Mouse (Mus musculus) heart, embryonic 13.5 days (tissue): ENCODE measurements around the gene Erbb3. TPM values are rescaled to one million over a fixed set of nuclear protein-coding genes. Genes with fewer than 3 reads are reported as not detected.

Experiments
- ATAC-seq: fragments of 200-750 bp; cut with Nextera tagmentation; 2 replicates; pipeline ENCODE4 v1.8.0; 2017; ENCODE audit warnings: moderate TSS enrichment; ENCODE audit not compliant: insufficient number of reproducible peaks, low FRiP score, low TSS enrichment; ENCODE audit errors: extremely low read depth
- H3K27ac ChIP-seq: fragments of 300-500 bp; sonication (generic); replicated peaks from 2 replicates; pipeline ENCODE4 v1.5.1; 2015; ENCODE audit warnings: moderate library complexity, mild to moderate bottlenecking, inconsistent platforms
- H3K27me3 ChIP-seq: fragments of 300-500 bp; sonication (generic); replicated peaks from 2 replicates; pipeline ENCODE4 v1.6.1; 2015; ENCODE audit warnings: mild to moderate bottlenecking, inconsistent platforms
- H3K36me3 ChIP-seq: fragments of 300-500 bp; sonication (generic); 2 replicates; pipeline ENCODE4 v1.6.1; 2015; ENCODE audit warnings: mild to moderate bottlenecking, inconsistent platforms
- H3K4me1 ChIP-seq: fragments of 300-500 bp; sonication (generic); 2 replicates; pipeline ENCODE4 v1.6.1; 2015; ENCODE audit warnings: inconsistent platforms
- H3K4me2 ChIP-seq: fragments of 300-500 bp; sonication (generic); 2 replicates; pipeline ENCODE4 v1.6.1; 2015; ENCODE audit warnings: inconsistent platforms, mild to moderate bottlenecking, moderate library complexity
- H3K4me3 ChIP-seq: fragments of 300-500 bp; sonication (generic); 2 replicates; pipeline ENCODE4 v1.5.1; 2015; ENCODE audit warnings: moderate library complexity, mild to moderate bottlenecking, inconsistent platforms
- H3K9ac ChIP-seq: fragments of 300-500 bp; sonication (generic); 2 replicates; pipeline ENCODE4 v1.6.1; 2015; ENCODE audit warnings: inconsistent platforms, mild to moderate bottlenecking, moderate library complexity
- H3K9me3 ChIP-seq: fragments of 300-500 bp; sonication (generic); 2 replicates; pipeline ENCODE4 v1.6.1; 2016; ENCODE audit warnings: inconsistent platforms
- WGBS: fragments of 180-500 bp; shearing (Covaris S2); methylation state at CpG from one replicate; pipeline ENCODE4 v1.1.7; 2015; ENCODE audit warnings: mixed read lengths; 5-methylcytosine and 5-hydroxymethylcytosine counted together
- microRNA-seq: library from miRNA; unstranded; fragments of <30 nt; microRNA quantifications from one replicate; pipeline ENCODE4, GENCODE M21; 2016
- polyA plus RNA-seq: library from polyadenylated mRNA; unstranded; fragments of >200 nt; fragmentation: Nextera tagmentation; extraction: Ambion mirVana; gene quantifications from 2 replicates; pipeline ENCODE4 v1.2.1, GENCODE M21; 2015

Erbb3 gene
- polyA plus RNA-seq, 1 experiment from 2014 or later, result 3.7 TPM

GRCm38 (mm10) chr10:128524732-128525662 lies 64.5 kb downstream of the Erbb3 start:
- WGBS, result under 1% methylated on average over 58 of the region's 58 CpGs
- Histone ChIP-seq H3K4me3 (peak overlapping the region; percentile 77), H3K4me2 (peak overlapping the region; percentile 89), H3K9ac (peak overlapping the region; percentile 88), H3K36me3 (peaks cover 31% of the 10 kb centered on the region), H3K27me3 (no peaks in the 10 kb centered on the region), H3K27ac (peak overlapping the region; percentile 73), H3K9me3 (no peaks in the 10 kb centered on the region), H3K4me1 (peaks cover 18% of the 10 kb centered on the region)
- ATAC-seq, result peak; percentile 3; the same call in 1 of the 2 replicates

GRCm38 (mm10) chr10:128524111-128524731 lies 65.2 kb downstream of the Erbb3 start:
- Histone ChIP-seq H3K27ac (peak overlapping the region; percentile 73; the same call in 1 of the 2 replicates), H3K4me1 (peaks cover 18% of the 10 kb centered on the region), H3K9me3 (no peaks in the 10 kb centered on the region), H3K4me3 (peak overlapping the region; percentile 77), H3K9ac (peak overlapping the region; percentile 88), H3K4me2 (peak overlapping the region; percentile 89), H3K36me3 (peaks cover 38% of the 10 kb centered on the region), H3K27me3 (no peaks in the 10 kb centered on the region)
- WGBS, result 25% methylated on average over 11 of the region's 11 CpGs
- ATAC-seq, result no peak

DNA sequence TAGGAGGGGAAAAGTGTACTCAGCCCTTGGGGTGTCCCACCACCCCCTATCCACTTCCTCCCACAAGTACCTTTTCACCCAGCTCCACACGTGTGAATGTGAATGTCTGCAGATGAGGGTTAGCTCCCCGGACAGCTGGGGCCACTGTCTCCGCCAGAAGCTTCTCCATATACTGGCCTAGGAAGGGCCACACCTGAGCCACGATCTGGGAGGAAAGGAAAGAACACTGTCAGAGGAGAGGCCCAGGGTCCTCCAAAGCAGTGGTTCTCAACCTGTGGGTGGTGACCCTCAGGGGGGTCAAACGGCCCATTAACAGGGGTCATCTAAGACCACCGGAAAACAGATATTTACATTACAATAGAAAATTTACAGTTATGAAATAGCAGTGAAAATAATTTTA lies 67.1 kb downstream of the Erbb3 start:
- 80% methylated on average over 6 of the region's 6 CpGs for WGBS
- Histone ChIP-seq H3K9me3 (no peaks in the 10 kb centered on the region), H3K4me3 (no peak overlapping the region), H3K4me1 (peaks cover 18% of the 10 kb centered on the region), H3K9ac (no peak overlapping the region), H3K27me3 (peaks cover 3% of the 10 kb centered on the region), H3K27ac (no peak overlapping the region), H3K4me2 (no peak overlapping the region), H3K36me3 (peaks cover 55% of the 10 kb centered on the region)
- no peak for ATAC-seq

GRCm38 (mm10) chr10:128520591-128520990 lies 68.9 kb downstream of the Erbb3 start:
- Histone ChIP-seq H3K4me1 (peaks cover 12% of the 10 kb centered on the region), H3K9ac (no peak overlapping the region), H3K27me3 (peaks cover 16% of the 10 kb centered on the region), H3K4me2 (no peak overlapping the region), H3K27ac (no peak overlapping the region), H3K36me3 (peaks cover 73% of the 10 kb centered on the region), H3K4me3 (no peak overlapping the region), H3K9me3 (no peaks in the 10 kb centered on the region)
- no peak for ATAC-seq
- 81% methylated on average over 16 of the region's 16 CpGs for WGBS

- ATAC-seq, result no peak
Measured at GRCm38 (mm10) chr10:128518833-128519232, 70.6 kb downstream of the Erbb3 start.

More at GRCm38 (mm10) chr10:128518833-128519232, 70.6 kb downstream of the Erbb3 start:
- Histone ChIP-seq H3K4me3 (no peak overlapping the region), H3K9ac (no peak overlapping the region), H3K27me3 (peaks cover 16% of the 10 kb centered on the region), H3K9me3 (no peaks in the 10 kb centered on the region), H3K4me1 (peaks cover 3% of the 10 kb centered on the region), H3K36me3 (peaks cover 87% of the 10 kb centered on the region), H3K27ac (no peak overlapping the region), H3K4me2 (no peak overlapping the region)
- WGBS, result 75% methylated on average over 7 of the region's 7 CpGs

Small RNA genes lying within 50 kb of the gene (microRNA-seq; reads per million reads assigned to microRNA genes)
- gene Gm47275 (not detected), gene Mir6917 (not detected)

Other genes with a start within 250 kb of the Erbb3 start
- 11.8 and 12.6 TPM in 2 replicates for gene Coq10a, start 220.7 kb downstream of the Erbb3 start, polyA plus RNA-seq
- gene Ankrd52, start 212.5 kb downstream of the Erbb3 start, polyA plus RNA-seq, result 8.8 and 9.4 TPM in 2 replicates
- gene Slc39a5, start 188.4 kb downstream of the Erbb3 start, polyA plus RNA-seq, result 0.12 and 1.5 TPM in 2 replicates
- 58.0 and 63.9 TPM in 2 replicates for gene Nabp2, start 178.2 kb downstream of the Erbb3 start, polyA plus RNA-seq
- gene Rnf41, start 178.0 kb downstream of the Erbb3 start, polyA plus RNA-seq, result 26.8 and 27.0 TPM in 2 replicates
- 55.2 and 57.1 TPM in 2 replicates for gene Smarcc2, start 130.4 kb downstream of the Erbb3 start, polyA plus RNA-seq
- 1,202 and 1,344 TPM in 2 replicates for gene Myl6, start 95.5 kb downstream of the Erbb3 start, polyA plus RNA-seq
- gene Myl6b, start 91.0 kb downstream of the Erbb3 start, polyA plus RNA-seq, result 3.2 and 4.5 TPM in 2 replicates
- gene Esyt1, start 63.8 kb downstream of the Erbb3 start, polyA plus RNA-seq, result 17.2 and 17.3 TPM in 2 replicates
- 7.6 and 9.4 TPM in 2 replicates for gene Zc3h10, start 41.9 kb downstream of the Erbb3 start, polyA plus RNA-seq
- gene Rpl41, start 40.3 kb downstream of the Erbb3 start, polyA plus RNA-seq, result 2,656 and 2,881 TPM in 2 replicates
- gene Pa2g4, start 23.7 kb downstream of the Erbb3 start, polyA plus RNA-seq, result 125 and 136 TPM in 2 replicates
- 455 and 482 TPM in 2 replicates for gene Rps26, start 37.1 kb upstream of the Erbb3 start, polyA plus RNA-seq
- 1.3 TPM in 2 replicates for gene Ikzf4, start 56.3 kb upstream of the Erbb3 start, polyA plus RNA-seq
- gene Suox, start 84.4 kb upstream of the Erbb3 start, polyA plus RNA-seq, result 11.1 and 12.4 TPM in 2 replicates
- 60.4 and 62.1 TPM in 2 replicates for gene Rab5b, start 106.6 kb upstream of the Erbb3 start, polyA plus RNA-seq
- gene Pmel, start 114.5 kb upstream of the Erbb3 start, polyA plus RNA-seq, result 1.6 and 2.6 TPM in 2 replicates
- 86.6 and 92.0 TPM in 2 replicates for gene Cdk2, start 115.4 kb upstream of the Erbb3 start, polyA plus RNA-seq
- 4.8 and 5.0 TPM in 2 replicates for gene Dgka, start 155.2 kb upstream of the Erbb3 start, polyA plus RNA-seq
- gene Pym1, start 158.2 kb upstream of the Erbb3 start, polyA plus RNA-seq, result 22.1 and 22.7 TPM in 2 replicates
- gene Mmp19, start 201.3 kb upstream of the Erbb3 start, polyA plus RNA-seq, result 0.87 and 1.1 TPM in 2 replicates
- 35.3 and 38.8 TPM in 2 replicates for gene Dnajc14, start 214.4 kb upstream of the Erbb3 start, polyA plus RNA-seq
- gene Tmem198b, start 214.7 kb upstream of the Erbb3 start, polyA plus RNA-seq, result 18.7 and 19.0 TPM in 2 replicates
- 164 and 175 TPM in 2 replicates for gene Sarnp, start 227.7 kb upstream of the Erbb3 start, polyA plus RNA-seq
- 47.2 and 50.0 TPM in 2 replicates for gene Ormdl2, start 232.0 kb upstream of the Erbb3 start, polyA plus RNA-seq